Mouse (Mus musculus) myocyte (in vitro differentiated cells): ENCODE measurements around the gene Slc26a6. TPM values are rescaled to one million over a fixed set of nuclear protein-coding genes. Genes with fewer than 3 reads are reported as not detected.

Source experiments
- H3K27me3 ChIP-seq: one replicate; pipeline ENCODE4 v1.6.1; 2011; ENCODE audit not compliant: control insufficient read depth, insufficient read depth, insufficient read length
- H3K36me3 ChIP-seq: one replicate; pipeline ENCODE4 v1.6.1; 2011; ENCODE audit not compliant: control insufficient read depth, insufficient read depth
- H3K4me2 ChIP-seq: one replicate; pipeline ENCODE4 v1.6.1; 2011; ENCODE audit warnings: low read depth, control low read depth
- H3K4me3 ChIP-seq: one replicate; pipeline ENCODE4 v1.5.1; 2011; ENCODE audit warnings: mild to moderate bottlenecking, control low read depth, moderate library complexity
- H3K79me2 ChIP-seq: one replicate; pipeline ENCODE4 v1.6.1; 2011; ENCODE audit not compliant: control insufficient read depth, insufficient read depth
- H3ac ChIP-seq: one replicate; pipeline ENCODE4 v1.6.1; 2011; ENCODE audit not compliant: control insufficient read depth, insufficient read length
- CEBPB ChIP-seq: IDR thresholded peaks from 2 replicates; pipeline ENCODE4 v1.6.1; 2011; ENCODE audit warnings: mild to moderate bottlenecking, moderate library complexity; ENCODE audit not compliant: poor library complexity, insufficient read depth, severe bottlenecking
- E2F4 ChIP-seq: IDR thresholded peaks from one replicate; pipeline ENCODE4 v1.6.1; 2011; ENCODE audit warnings: mild to moderate bottlenecking, control low read depth, moderate library complexity; ENCODE audit not compliant: insufficient read depth
- MAX ChIP-seq: IDR thresholded peaks from one replicate; pipeline ENCODE4 v1.6.1; 2011; ENCODE audit warnings: low read depth, mild to moderate bottlenecking, control low read depth
- MYOD1 ChIP-seq, 3 experiments: IDR thresholded peaks; one replicate each; pipeline ENCODE4 v1.6.1; 2011; ENCODE audit warnings: control low read depth in 2 of 3, low read depth in 2 of 3, mild to moderate bottlenecking in 2 of 3, moderate library complexity in 1 of 3; ENCODE audit not compliant: insufficient read length in 2 of 3, control insufficient read depth in 1 of 3
- MYOG ChIP-seq, 3 experiments: IDR thresholded peaks; one replicate each; pipeline ENCODE4 v1.6.1; 2011; ENCODE audit warnings: control low read depth in 2 of 3, low read depth in 2 of 3, mild to moderate bottlenecking in 2 of 3; ENCODE audit not compliant: insufficient read length in 2 of 3, control insufficient read depth in 1 of 3, insufficient read depth in 1 of 3
- POLR2A ChIP-seq: IDR thresholded peaks from one replicate; pipeline ENCODE4 v1.6.1; 2011; ENCODE audit warnings: low read depth, mild to moderate bottlenecking, control low read depth, moderate library complexity; ENCODE audit not compliant: insufficient read length
- POLR2AphosphoS2 ChIP-seq: IDR thresholded peaks from one replicate; pipeline ENCODE4 v1.6.1; 2011; ENCODE audit warnings: low read depth, control low read depth; ENCODE audit not compliant: insufficient read length
- REST ChIP-seq: IDR thresholded peaks from one replicate; pipeline ENCODE4 v1.6.1; 2011; ENCODE audit warnings: mild to moderate bottlenecking, control low read depth, moderate library complexity; ENCODE audit not compliant: insufficient read depth, insufficient read length
- SRF ChIP-seq: IDR thresholded peaks from one replicate; pipeline ENCODE4 v1.6.1; 2011; ENCODE audit warnings: low read depth; ENCODE audit not compliant: control insufficient read depth, insufficient read length
- TCF12 ChIP-seq: IDR thresholded peaks from one replicate; pipeline ENCODE4 v1.6.1; 2011; ENCODE audit warnings: mild to moderate bottlenecking, control low read depth; ENCODE audit not compliant: poor library complexity, insufficient read depth, severe bottlenecking
- TCF3 ChIP-seq: IDR thresholded peaks from one replicate; pipeline ENCODE4 v1.6.1; 2011; ENCODE audit warnings: low read depth, control low read depth; ENCODE audit not compliant: insufficient read length
- USF1 ChIP-seq: IDR thresholded peaks from one replicate; pipeline ENCODE4 v1.6.1; 2011; ENCODE audit warnings: low read depth, mild to moderate bottlenecking, control low read depth, moderate library complexity
- polyA plus RNA-seq: library from polyadenylated mRNA; unstranded; fragments of >200 nt; fragmentation: generic; extraction: Trizol; gene quantifications from one replicate; pipeline ENCODE4 v1.2.1, GENCODE M21; 2012; ENCODE audit warnings: missing spikeins

The Slc26a6 gene
- polyA plus RNA-seq, 1 experiment, result 18.8 TPM

DNA sequence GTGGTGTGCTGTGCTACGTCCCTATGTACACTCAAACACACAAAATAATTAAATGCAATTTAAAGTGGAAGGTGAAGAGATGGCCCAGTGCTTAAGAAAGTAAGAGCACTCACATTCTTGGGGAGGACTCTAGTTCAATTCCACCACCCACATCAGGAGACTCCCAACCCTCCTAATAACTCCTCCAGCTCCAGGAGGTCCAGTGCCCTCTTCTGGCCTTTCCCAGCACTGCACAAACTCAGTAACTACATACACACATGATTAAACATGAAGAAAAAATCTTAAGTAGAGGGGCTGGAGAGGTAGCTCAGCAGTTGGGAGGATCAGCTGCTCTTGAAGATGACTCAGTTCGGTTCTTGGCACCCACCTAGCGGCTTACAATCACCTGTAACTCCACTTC lies 33.6 kb upstream of the Slc26a6 start:
- H3K27me3 ChIP-seq, result peaks cover 15% of the 10 kb centered on the region
- TF ChIP-seq TCF3 (no peak), MYOD1 (IDR thresholded peaks at IDR 0.05; ENCODE audit: control insufficient read depth in 1 of 3, insufficient read length in 2 of 3, low read depth in 2 of 3) (no peak), MAX (no peak), REST (no peak), MYOG (IDR thresholded peaks at IDR 0.05; ENCODE audit: control insufficient read depth in 1 of 3, insufficient read depth in 1 of 3, insufficient read length in 2 of 3, low read depth in 2 of 3) (no peak), SRF (no peak), E2F4 (no peak), USF1 (no peak), POLR2AphosphoS2 (no peak), TCF12 (no peak), POLR2A (no peak), CEBPB (no peak)
- no peaks in the 10 kb centered on the region for H3K79me2 ChIP-seq
- H3K36me3 ChIP-seq, result no peaks in the 10 kb centered on the region
- H3ac ChIP-seq, result no peak overlapping the region
- no peak overlapping the region for H3K4me2 ChIP-seq
- no peak overlapping the region for H3K4me3 ChIP-seq

DNA sequence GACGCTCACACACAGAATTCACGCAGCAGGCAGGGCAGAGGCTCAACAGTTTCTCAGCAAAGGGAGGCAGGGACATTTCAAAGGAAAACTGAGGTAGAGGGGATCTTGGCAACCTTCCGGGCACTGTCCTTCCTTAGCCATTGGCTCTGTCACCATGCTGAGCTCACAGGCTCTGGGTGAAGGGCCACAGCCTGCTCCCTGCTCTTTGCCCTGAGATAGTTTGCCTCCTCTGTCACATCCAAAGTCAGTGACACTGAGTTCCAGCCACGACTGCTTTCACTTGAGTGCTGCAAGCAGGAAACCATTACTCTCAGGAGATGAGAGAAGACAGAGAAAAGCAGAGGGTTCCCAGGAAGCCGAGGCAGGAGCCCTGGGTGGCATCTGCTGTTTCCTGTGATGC lies 33.0 kb upstream of the Slc26a6 start:
- Histone ChIP-seq H3ac (no peak overlapping the region), H3K27me3 (peaks cover 21% of the 10 kb centered on the region), H3K36me3 (no peaks in the 10 kb centered on the region), H3K79me2 (no peaks in the 10 kb centered on the region), H3K4me2 (no peak overlapping the region), H3K4me3 (no peak overlapping the region)
- TF ChIP-seq MAX, result no peak
- no peak for TF ChIP-seq REST
- no peak for TF ChIP-seq MYOD1 (IDR thresholded peaks at IDR 0.05; ENCODE audit: control insufficient read depth in 1 of 3, insufficient read length in 2 of 3, low read depth in 2 of 3)
- no peak for TF ChIP-seq MYOG (IDR thresholded peaks at IDR 0.05; ENCODE audit: control insufficient read depth in 1 of 3, insufficient read depth in 1 of 3, insufficient read length in 2 of 3, low read depth in 2 of 3)
- no peak for TF ChIP-seq TCF12
- no peak for TF ChIP-seq POLR2AphosphoS2
- no peak for TF ChIP-seq SRF
- TF ChIP-seq USF1, result no peak
- TF ChIP-seq POLR2A, result no peak
- no peak for TF ChIP-seq E2F4
- TF ChIP-seq CEBPB, result no peak
- no peak for TF ChIP-seq TCF3

DNA sequence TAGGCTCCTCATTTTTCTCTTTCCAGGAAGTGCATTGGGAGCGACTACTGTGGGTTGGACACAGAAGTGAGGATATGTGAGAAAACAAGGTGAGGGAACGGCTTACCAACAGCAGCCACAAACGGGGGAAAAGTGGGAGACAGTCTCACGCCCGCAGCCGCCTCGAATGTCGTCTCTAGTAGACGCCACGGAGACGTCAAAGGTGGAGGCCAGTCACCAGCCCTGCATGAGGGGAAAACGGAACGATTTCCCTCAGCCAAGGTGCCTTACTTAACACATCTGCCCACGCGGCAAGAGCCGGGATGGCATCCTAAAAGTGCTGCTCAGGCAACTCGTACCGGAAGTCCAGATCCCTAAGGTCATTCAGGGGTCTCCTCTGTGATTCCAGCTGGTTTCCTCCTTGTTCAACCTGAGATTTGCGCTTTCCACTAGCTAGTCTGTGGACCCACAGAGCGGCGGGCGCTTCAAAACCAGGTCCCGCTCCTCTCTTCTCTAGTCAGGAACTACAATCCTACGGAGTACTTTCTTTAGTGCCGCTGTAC lies 28.9 kb upstream of the Slc26a6 start:
- no peak overlapping the region for H3ac ChIP-seq
- H3K79me2 ChIP-seq, result no peaks in the 10 kb centered on the region
- H3K36me3 ChIP-seq, result no peaks in the 10 kb centered on the region
- TF ChIP-seq TCF12, result no peak
- TF ChIP-seq SRF, result no peak
- TF ChIP-seq POLR2AphosphoS2, result no peak
- no peak for TF ChIP-seq TCF3
- TF ChIP-seq POLR2A, result no peak
- TF ChIP-seq USF1, result no peak
- TF ChIP-seq MYOD1 (IDR thresholded peaks at IDR 0.05; ENCODE audit: control insufficient read depth in 1 of 3, insufficient read length in 2 of 3, low read depth in 2 of 3), result no peak
- no peak for TF ChIP-seq E2F4
- no peak for TF ChIP-seq MAX
- H3K27me3 ChIP-seq, result peaks cover 62% of the 10 kb centered on the region
- H3K4me3 ChIP-seq, result no peak overlapping the region
- no peak overlapping the region for H3K4me2 ChIP-seq

DNA sequence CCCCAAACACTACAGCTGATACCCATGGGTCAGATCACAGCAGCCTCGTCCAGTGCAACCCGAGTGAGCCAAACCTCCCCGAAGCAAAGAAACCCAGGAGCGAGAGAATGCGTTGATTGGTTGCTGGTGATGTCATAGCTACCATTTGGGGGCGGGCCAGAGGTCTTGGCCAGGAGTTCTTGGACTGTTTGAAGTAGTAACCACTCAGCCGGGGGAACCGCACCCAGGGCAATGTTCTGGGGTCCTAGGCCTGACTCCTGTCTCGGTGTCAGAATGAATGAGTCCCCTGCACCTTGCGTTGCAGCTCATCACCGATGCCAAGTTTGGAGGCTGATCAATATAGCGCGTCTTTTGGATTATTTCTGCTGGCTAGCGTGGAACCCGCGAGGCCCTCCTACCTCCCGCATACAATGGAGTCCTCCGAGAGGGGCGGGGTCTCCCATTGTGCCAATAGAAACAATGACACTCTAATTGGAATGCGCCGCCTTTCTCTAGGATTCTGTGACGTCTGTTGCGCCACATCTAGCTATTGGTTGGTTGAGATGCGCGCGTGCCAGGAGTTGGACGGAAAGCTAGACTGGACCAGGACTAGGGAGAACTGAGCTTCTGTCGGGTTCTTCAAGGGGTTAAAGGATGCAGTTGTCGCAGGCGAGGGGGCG lies 28.2 kb upstream of the Slc26a6 start:
- no peak overlapping the region for H3K4me2 ChIP-seq
- no peak overlapping the region for H3ac ChIP-seq
- no peak overlapping the region for H3K4me3 ChIP-seq
- peaks cover 68% of the 10 kb centered on the region for H3K27me3 ChIP-seq
- no peak for TF ChIP-seq TCF3
- no peaks in the 10 kb centered on the region for H3K79me2 ChIP-seq
- no peaks in the 10 kb centered on the region for H3K36me3 ChIP-seq
